Mouse (Mus musculus): ENCODE data around the gene Olfr1346.
"Not testable (repeated sequence)": the region's sequence is repeated elsewhere in the genome, so short reads cannot be mapped to it uniquely, and the experiment has no call there.

Gene Olfr1346

DNA sequence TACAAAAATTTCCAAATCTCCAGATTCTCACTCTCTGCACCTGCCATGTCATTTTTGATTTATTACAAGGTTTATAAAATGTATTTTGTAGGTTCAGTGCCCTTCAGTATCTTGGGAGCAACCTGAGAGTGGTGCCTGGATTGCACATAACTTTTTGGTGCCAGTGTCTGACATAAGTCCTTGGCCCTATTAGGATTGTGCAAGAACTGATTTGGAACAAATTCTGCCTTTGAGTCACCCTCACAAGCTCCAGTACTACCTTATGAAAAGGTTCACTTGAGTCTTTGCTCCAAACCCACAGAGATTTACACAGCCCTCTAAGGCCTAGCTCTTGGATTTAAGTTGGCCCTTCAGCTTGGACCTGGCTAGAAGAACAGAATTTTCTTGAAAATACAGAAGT lies at the start of gene Olfr1346:
Gene Olfr1346 (plus strand): TSS at position 151 of the 400 bp plus-strand sequence.
- DNase-seq (ENCODE audit: low read depth, low spot score) = no peak

DNA sequence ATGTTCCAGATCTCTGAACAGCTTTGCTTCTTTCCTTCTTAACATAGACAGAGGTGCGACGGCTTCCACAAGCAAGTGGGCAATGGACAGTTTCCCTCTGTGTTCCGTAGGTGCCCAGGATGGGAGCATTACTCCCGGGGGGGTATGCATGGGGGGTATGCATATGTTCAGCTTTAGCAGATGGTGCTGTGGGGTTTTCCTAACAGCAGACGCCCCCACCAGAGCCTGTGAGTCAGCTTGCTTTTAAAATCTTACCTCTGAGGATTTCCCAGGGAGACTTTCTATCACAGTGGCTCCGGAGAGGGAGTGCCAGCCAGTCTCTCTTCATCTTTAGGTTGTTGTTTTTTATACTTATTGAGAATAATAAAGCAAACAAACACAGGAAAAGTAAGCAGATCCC lies 47.0 kb upstream of the Olfr1346 start:
- no peak for DNase-seq (ENCODE audit: low read depth, low spot score)

DNA sequence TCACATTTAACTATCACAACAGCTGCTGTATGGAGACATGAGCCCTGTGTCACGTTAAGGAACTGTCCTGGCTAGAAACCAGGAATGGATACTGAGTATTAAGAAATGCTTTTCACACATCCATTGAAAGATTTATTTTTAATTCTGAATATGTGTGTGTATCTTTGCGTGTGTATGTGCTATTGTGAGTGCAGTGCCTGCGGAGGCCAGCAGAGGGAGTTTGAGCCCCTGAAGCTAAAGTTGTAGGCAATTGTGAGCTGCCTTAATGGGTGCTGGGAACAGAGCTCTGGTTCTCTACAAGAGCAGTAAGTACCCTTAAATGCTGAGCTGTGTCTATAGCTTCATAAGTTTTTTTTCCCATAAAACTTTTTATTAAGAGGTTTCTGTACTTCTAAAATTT lies 37.5 kb upstream of the Olfr1346 start:
- no peak for DNase-seq (ENCODE audit: low read depth, low spot score)

DNA sequence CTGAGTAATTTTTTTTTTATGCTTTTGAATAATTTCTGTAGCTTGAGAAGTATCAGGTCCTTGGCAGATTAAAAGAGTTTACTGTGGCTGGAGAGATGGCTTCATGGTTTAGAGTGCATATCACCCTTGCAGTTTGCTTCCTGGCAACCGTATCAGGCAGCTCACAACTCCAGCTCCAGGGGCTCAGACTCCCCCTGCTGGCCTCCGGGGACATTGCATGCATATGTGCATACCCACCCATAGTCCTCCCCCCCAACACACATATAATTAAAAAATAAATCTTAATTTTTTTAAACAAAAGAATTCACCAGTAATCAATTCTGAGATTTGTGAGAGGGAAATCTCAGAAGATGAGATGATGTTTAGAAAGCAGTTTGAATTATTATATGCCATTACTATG lies 36.6 kb upstream of the Olfr1346 start:
- DNase-seq (ENCODE audit: low read depth, low spot score) = peak; percentile 49

DNA sequence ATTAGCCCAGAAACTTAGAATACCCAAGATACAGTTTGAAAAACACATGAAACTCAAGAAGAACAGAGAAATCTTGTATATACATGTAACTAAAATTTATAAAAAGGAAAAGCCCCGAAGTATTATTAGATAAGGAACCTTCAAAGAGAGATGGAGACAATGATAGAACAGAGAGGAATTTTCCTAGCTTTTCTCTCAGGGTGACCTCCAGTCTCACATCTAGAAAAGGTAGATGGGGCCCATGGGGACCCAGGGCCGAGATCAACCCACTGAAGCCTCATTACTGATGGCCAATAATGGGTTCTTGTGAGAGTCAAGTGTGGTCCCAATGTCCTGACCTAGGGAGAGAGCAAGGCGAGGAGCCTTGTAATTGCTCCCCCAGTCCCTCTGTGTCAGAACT lies 28.5 kb upstream of the Olfr1346 start, which contains the start of gene Olfr1344:
Gene Olfr1344 (plus strand): TSS at position 301 of the 400 bp plus-strand sequence.
- DNase-seq (ENCODE audit: low read depth, low spot score) = no peak

DNA sequence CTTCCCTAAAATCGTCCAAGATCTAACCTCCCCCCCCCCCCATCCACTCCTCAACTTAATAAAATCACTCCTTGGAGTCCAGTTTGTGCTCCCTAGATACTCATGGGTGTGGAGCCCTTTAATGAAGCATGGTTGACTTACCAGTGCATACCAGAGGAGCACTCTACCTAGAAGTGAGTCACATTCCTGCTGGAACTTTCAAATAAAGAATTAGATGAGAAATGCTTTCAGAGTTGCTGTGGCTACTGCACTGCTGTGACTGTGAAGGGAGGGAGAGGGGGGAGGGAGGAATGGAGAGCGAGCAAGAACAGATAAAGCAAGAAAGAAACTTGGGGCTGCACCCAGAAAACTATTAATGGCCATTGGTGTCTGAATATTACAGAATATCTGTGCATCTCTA lies 25.7 kb upstream of the Olfr1346 start:
- DNase-seq (ENCODE audit: low read depth, low spot score) = no peak

DNA sequence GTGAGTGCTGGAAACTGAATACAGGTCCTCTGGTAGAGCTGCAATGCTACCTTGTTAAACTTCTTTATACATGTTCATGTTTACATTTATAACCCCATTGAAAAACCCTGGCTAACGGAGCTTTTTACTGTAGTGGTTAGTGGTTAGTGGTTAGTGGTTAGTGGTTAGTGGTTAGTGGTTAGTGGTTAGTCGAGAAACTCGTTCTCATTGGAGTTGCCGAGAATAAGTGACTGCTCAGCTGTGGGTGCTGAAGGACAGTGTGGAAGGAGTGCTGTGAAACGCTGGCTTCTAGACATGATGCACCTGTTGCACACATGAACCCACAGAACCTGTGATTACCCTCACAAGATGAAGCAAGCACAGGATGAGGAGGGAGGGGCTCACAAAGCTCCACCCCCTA lies 19.1 kb upstream of the Olfr1346 start:
- DNase-seq (ENCODE audit: low read depth, low spot score) = no peak

DNA sequence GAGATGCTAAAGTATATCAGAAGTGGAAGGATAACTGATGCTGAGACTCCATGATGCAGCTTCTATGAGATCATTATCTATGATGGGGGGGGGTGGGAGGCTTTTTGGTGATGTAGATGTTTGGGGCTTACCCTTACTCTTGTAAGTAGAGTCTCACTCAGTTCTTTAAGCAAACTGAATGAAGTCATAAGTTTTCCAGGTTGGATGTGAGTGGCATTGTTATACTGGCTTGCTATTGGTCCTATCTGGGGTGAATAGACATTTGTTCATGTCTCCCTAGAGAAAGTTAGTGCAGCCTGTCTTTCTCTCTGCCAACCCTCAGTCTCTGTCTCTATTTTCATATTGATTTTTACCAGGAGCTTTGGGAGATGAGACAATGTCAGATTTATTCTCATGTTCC lies 11.0 kb upstream of the Olfr1346 start, which contains the start of gene Olfr1336:
Gene Olfr1336 (plus strand): TSS at position 301 of the 400 bp plus-strand sequence.
- DNase-seq (ENCODE audit: low read depth, low spot score) = no peak

DNA sequence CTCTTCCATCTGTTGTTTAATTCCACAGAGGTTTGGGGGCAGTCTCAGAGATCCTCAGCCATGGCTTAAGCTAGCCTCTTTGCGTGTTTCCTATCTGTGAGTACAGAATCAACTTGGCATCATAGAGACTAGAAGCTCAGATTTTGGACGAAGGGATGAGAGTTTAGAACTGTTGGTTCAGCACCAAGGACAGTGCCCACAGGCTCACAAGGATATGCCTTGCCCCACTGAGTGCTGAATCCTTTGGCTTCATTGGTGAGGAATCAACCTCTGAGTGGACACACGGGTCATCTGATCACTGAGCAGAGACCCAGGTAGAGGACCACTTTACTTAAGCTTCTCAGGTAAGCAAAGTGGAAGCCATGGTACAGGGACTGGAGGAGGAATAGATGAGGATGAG lies 10.5 kb upstream of the Olfr1346 start:
- DNase-seq (ENCODE audit: low read depth, low spot score) = no peak

DNA sequence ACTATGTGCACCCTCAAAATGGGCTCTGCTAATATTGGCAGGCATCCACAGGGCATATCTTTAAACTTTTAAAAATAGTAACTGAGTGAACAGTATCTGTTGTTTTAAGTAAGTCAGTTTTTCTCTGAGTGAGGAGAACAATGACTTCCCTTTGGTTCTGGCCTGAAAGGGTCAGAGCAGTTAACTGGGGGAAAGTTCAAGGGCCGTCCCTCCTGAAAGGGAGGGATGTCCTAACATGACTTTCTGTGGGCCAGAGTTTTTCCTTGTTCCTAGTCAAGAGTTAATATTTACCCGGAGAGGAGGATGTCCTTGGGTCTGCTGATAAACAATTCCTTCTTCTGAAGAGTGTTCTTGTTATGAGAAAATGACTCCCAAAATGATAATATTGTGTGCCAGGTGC lies 10.7 kb downstream of the Olfr1346 start:
- not testable (repeated sequence) for DNase-seq (ENCODE audit: low read depth, low spot score)

DNA sequence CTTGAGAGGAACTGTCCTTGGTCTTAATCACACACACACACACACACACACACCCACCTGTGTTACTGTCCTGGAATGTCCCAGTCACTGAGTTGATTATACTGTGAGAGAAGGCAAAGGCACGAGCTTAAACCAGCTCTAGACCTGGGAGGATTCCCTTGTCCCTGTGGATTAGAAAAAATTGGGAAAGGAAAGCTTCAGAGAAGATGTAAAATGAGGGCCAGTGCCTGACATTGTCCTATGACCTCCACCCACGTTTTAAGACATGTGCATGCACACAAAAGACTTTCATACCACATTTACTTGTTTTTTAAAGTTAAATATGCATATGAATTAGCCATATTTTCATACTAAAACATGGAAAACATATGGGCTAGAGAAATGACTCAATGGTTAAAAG lies 19.9 kb downstream of the Olfr1346 start, which contains the start of gene Olfr5:
Gene Olfr5 (minus strand): TSS at position 101 of the 400 bp plus-strand sequence.
- no peak for DNase-seq (ENCODE audit: low read depth, low spot score)

DNA sequence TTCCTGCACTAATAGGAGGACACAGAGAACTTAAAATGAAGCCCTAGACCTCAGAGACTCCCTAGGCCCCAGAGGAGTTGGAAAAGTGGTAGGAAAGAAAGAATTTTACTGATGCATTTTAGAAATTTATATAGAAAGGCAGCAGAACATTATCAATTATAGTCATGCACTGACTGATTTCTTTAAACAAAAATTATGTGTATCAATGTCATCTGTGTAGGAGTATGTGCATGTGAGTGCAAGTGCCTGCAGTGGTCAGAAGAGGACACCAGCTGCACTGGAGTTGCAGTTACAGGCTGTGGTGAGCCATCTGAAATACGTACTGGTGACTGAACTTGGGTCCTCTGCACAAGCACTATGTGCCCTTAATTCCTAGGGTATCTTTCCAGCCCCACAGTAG lies 32.8 kb downstream of the Olfr1346 start, which contains the start of gene Olfr1347:
Gene Olfr1347 (minus strand): TSS at position 101 of the 400 bp plus-strand sequence.
- DNase-seq (ENCODE audit: low read depth, low spot score) = no peak

DNA sequence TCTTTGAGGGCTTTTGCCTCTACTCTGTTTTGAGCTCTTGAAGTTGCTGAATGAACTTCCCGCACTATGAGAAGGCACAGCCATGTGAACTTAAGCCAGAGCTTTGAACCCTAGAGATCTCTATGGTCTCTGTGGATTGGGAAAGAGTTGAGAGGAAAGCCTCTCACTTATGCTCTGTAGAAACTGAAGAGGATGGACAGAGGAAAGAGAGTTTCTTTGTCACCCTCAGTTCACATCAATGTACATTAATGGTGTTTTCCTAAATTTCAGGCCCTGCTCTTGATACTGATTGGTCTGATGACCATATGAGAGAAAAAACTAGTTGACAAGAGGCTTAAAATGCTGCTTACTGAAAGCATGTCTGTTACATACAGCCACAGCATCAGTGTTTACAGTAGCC lies 41.7 kb downstream of the Olfr1346 start, which contains the start of gene Olfr1348:
Gene Olfr1348 (minus strand): TSS at position 101 of the 400 bp plus-strand sequence.
- DNase-seq (ENCODE audit: low read depth, low spot score) = no peak

DNA sequence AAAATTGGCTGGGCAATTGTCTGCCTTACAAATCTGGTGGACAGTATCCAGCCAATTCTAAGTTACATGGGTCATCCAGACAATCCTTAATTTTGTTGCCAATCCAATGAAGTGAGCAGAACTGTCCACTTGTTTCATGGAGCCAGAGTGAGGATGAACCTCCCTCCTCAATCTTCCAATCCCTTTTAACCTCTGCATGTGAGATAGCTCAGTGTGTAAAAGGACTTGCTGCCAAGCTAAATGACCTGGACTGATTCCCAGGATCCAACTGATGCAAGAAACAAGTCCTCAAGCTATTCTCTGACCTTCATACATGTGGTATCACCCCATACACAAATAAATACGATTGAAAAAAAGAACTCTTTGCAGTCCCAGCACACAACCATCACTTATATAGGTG lies 54.8 kb downstream of the Olfr1346 start:
- DNase-seq (ENCODE audit: low read depth, low spot score) = no peak

DNA sequence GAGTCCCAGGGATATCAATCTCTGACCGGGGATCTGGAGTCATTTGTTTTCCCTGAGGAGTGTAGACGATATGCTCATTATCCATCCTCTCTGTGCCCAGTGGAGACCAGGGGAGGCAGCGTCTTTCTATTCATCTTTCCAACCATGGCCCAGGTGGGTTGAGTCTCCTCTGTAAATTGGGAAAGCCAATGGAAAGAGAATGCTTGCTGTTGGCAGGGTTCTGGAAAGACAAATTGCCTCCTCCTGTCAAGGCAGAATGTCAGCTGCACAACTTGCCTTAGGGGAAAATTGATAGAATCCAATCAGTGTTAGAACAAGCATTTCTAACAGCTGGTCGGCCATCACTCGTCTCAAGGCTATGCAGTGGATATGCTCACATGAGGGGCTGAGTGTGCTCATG lies 55.9 kb downstream of the Olfr1346 start, which contains the start of gene Olfr1349:
Gene Olfr1349 (minus strand): TSS at position 101 of the 400 bp plus-strand sequence.
- no peak for DNase-seq (ENCODE audit: low read depth, low spot score)

DNA sequence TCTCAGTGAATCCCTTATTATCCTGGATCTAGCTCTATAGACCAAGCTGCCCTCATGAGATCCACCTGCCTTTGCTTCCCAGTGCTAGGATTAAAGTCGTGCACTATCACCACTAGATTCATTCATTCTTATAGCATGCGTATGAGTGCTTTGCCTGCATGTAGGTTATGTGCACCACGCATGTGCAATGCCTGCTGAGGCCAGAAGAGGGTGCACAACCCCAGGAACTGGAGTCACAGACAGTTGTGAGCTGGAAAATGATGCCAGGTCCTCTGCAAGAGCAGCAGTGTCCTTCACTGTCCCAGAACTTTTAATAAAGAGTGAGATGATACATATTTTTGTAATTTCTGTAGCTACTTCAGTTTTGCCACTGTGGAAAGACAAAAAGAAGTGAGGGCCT lies 58.1 kb downstream of the Olfr1346 start:
- peak; percentile 9 for DNase-seq (ENCODE audit: low read depth, low spot score)

DNA sequence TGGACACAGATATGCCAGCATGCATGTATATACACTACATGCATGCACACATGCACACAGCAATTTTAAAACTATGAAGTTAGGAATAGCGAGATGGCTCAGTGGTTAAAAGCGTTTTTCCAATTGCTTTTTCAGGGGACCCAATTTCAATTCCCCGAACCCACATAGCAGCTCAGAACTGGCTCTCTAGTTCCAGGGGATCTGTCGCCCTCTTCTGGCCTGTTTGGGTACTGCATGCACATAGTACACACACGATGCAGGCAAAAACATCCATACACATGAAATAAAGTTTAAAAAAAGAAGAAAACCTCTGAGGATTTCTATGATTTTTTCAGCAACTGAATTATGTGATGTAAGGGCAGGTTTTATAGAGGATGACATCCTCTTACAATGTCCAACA lies 59.2 kb downstream of the Olfr1346 start:
- DNase-seq (ENCODE audit: low read depth, low spot score) = peak; percentile 22
